Mouse (Mus musculus): Measurements from ENCODE around the gene Atp5g3. TPM values are rescaled to one million over a fixed set of nuclear protein-coding genes. Genes with fewer than 3 reads are reported as not detected.
A peak's percentile ranks its signal among the peaks of the same experiment; 100 is the strongest.
"Not testable (repeated sequence)": the region's sequence is repeated elsewhere in the genome, so short reads cannot be mapped to it uniquely, and the experiment has no call there.

Gene Atp5g3
- 1,000 to 10,000 TPM; 3,482 to 3,602 TPM for total RNA-seq (2021)

- intact Hi-C loops (cut with DNase I) = loop anchor here (2.0 kb wide), 1 partner anchor 18 kb away; the partner anchor contains the start of gene Atf2
- DNase-seq = peak; percentile 95
Measured at GRCm38 (mm10) chr2:73911175-73911700, at the start of gene Atp5g3. TSS of gene Atp5g3 (minus strand) at chr2:73911326.

GRCm38 (mm10) chr2:73958342-73958741, 47.2 kb upstream of the Atp5g3 start:
- intact Hi-C loops (cut with DNase I) = no loop called here

GRCm38 (mm10) chr2:73953612-73954011, 42.5 kb upstream of the Atp5g3 start:
- intact Hi-C loops (cut with DNase I) = no loop called here
- no peak for DNase-seq

More at GRCm38 (mm10) chr2:73958342-73958741, 47.2 kb upstream of the Atp5g3 start:
- DNase-seq = no peak

GRCm38 (mm10) chr2:73952597-73953219, 41.6 kb upstream of the Atp5g3 start:
- intact Hi-C loops (cut with DNase I) = no loop called here
- no peak for DNase-seq

- DNase-seq = no peak
- intact Hi-C loops (cut with DNase I) = no loop called here
Measured at GRCm38 (mm10) chr2:73947360-73947759, 36.2 kb upstream of the Atp5g3 start.

- intact Hi-C loops (cut with DNase I) = no loop called here
- no peak for DNase-seq
Measured at GRCm38 (mm10) chr2:73943735-73944134, 32.6 kb upstream of the Atp5g3 start.

GRCm38 (mm10) chr2:73942844-73943243, 31.7 kb upstream of the Atp5g3 start:
- DNase-seq = no peak
- intact Hi-C loops (cut with DNase I) = no loop called here

GRCm38 (mm10) chr2:73941281-73941680, 30.2 kb upstream of the Atp5g3 start:
- intact Hi-C loops (cut with DNase I) = no loop called here
- DNase-seq = no peak

GRCm38 (mm10) chr2:73940471-73940870, 29.3 kb upstream of the Atp5g3 start:
- intact Hi-C loops (cut with DNase I) = no loop called here
- DNase-seq = no peak

- DNase-seq = no peak
- intact Hi-C loops (cut with DNase I) = no loop called here
Measured at GRCm38 (mm10) chr2:73938896-73939295, 27.8 kb upstream of the Atp5g3 start.

GRCm38 (mm10) chr2:73932676-73933313, 21.7 kb upstream of the Atp5g3 start:
- DNase-seq = no peak

GRCm38 (mm10) chr2:73927711-73928110, 16.6 kb upstream of the Atp5g3 start:
- intact Hi-C loops (cut with DNase I) = no loop called here
- no peak for DNase-seq

More at GRCm38 (mm10) chr2:73932676-73933313, 21.7 kb upstream of the Atp5g3 start:
- intact Hi-C loops (cut with DNase I) = no loop called here

- DNase-seq = no peak
- intact Hi-C loops (cut with DNase I) = no loop called here
Measured at GRCm38 (mm10) chr2:73925539-73925938, 14.4 kb upstream of the Atp5g3 start.

GRCm38 (mm10) chr2:73925089-73925488, 14.0 kb upstream of the Atp5g3 start:
- intact Hi-C loops (cut with DNase I) = no loop called here
- DNase-seq = peak; percentile 59 to 70

- peak in 1 of 2 experiments; percentile 10 for DNase-seq
- intact Hi-C loops (cut with DNase I) = no loop called here
Measured at GRCm38 (mm10) chr2:73919642-73920041, 8.5 kb upstream of the Atp5g3 start.

- no peak for DNase-seq
- intact Hi-C loops (cut with DNase I) = no loop called here
Measured at GRCm38 (mm10) chr2:73912264-73912663, 1.1 kb upstream of the Atp5g3 start.

GRCm38 (mm10) chr2:73910571-73911174, 453 bp downstream of the Atp5g3 start:
- intact Hi-C loops (cut with DNase I) = loop anchor here (2.0 kb wide), 1 partner anchor 18 kb away; the partner anchor contains the start of gene Atf2
- DNase-seq = peak; percentile 72 to 80

- DNase-seq = no peak
- intact Hi-C loops (cut with DNase I) = no loop called here
Measured at GRCm38 (mm10) chr2:73909116-73909515, 2.0 kb downstream of the Atp5g3 start.

- DNase-seq; intact Hi-C loops (cut with DNase I): not testable (repeated sequence)
Measured at GRCm38 (mm10) chr2:73904679-73905078, 6.4 kb downstream of the Atp5g3 start.

- no peak for DNase-seq
- intact Hi-C loops (cut with DNase I) = no loop called here
Measured at GRCm38 (mm10) chr2:73903536-73903935, 7.6 kb downstream of the Atp5g3 start.

- intact Hi-C loops (cut with DNase I); DNase-seq: not testable (repeated sequence)
Measured at GRCm38 (mm10) chr2:73902328-73902727, 8.8 kb downstream of the Atp5g3 start.

Measured in heart, postnatal 10 days (tissue).